Mouse (Mus musculus) mouse embryonic stem cell (cell line): ENCODE measurements around the gene 1700049E17Rik1.
"Not testable (repeated sequence)": the region's sequence is repeated elsewhere in the genome, so short reads cannot be mapped to it uniquely, and the experiment has no call there.

Experiments
- in situ Hi-C, 2 experiments: fragments of 300-500 bp; cut with MboI; formaldehyde crosslinking; loops; 1 replicate in 1 of 2; 3 replicates in 1 of 2; pipeline ENCODE4 v1.14.3; 2019 to 2020; ENCODE audit warnings: low sequenced_read_pairs in 2 of 2, low pct_unique_long_range_greater_than_20kb in 1 of 2, mixed read lengths in 1 of 2; ENCODE audit not compliant: unreplicated experiment in 1 of 2

1700049E17Rik1 gene

DNA sequence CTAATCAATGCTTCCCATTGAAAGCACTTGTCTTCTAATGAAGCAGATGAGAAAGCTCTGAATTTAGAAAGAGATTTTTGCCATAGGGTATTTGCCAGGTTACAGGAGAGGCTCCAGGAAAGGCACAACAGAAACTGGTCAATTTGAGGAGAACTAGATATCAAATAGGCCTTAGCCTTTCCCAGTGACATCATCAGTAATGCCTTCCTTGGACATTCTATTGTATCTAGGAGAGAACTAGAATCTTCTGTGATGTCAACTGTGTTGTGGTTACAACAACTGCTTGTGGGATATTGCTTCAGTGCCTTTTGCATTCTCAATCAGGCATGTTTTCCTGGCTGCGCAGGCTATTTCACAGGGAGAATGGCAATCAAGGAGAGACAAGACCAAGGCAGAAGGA is at the start of gene 1700049E17Rik1:
TSS of gene 1700049E17Rik1 (plus strand) at position 301 of the 400 bp plus-strand sequence.
- in situ Hi-C loops = not testable (repeated sequence)

DNA sequence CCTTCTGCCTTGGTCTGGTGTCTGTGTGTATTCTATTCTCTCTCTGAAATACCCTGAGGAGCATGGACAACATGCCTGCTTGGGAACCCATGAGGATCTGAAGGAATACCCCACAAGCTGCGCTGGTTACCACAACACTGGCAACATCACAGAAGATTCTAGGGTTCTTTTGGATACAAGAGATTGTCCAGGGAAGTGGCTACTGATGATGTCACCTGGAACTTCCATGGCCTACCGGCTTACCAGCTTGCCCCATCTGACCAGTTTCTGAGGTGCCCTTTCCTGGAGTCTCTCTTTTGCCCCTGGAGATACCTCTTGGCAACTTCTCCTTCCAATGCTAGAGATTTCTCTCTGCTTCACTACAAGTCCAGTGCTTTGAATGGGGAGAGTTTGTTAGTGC is 17.6 kb upstream of the 1700049E17Rik1 start, which contains the start of gene Gm7980:
TSS of gene Gm7980 (minus strand) at position 101 of the 400 bp plus-strand sequence.
- in situ Hi-C loops = not testable (repeated sequence)

DNA sequence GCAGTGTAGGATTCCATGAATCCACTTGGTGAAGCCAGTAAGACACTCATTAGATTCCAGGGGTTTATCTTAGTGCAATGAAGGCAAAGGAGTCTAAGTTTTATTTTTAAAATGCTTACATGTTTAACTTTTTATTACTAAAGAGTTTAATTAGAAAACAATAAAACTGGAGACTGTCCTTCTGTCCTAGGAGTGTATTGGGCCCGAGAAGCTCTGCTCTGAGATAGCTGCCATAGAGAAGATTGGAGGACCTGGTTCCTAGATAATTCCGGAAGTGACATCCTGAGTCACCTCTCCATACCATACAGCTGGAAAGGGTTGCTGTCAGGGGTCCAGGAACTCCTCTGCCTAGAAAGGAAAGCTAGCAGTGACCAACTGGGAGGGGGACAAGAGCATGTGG is 18.9 kb downstream of the 1700049E17Rik1 start, which contains the start of gene 1700024B05Rik:
TSS of gene 1700024B05Rik (plus strand) at position 301 of the 400 bp plus-strand sequence.
- in situ Hi-C loops = not testable (repeated sequence)

DNA sequence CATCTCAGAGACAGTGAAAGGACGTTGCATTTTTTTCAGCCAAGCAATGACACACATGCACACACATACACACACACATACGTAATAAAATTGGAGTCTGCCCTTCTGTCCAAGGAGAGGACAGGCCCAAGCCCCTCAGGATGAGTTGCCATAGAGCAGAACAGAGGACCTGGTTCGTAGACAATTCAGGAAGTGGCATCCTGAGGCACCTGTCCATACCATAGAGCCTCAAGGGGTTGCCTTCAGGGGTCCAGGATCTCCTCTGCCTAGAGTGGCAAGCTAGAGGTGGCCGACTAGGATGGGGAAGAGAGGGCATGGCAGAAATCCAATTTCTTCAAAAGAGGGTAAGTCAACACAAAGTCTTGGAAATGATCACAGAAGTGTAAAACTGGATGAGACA is 39.3 kb downstream of the 1700049E17Rik1 start:
- in situ Hi-C loops = not testable (repeated sequence)

DNA sequence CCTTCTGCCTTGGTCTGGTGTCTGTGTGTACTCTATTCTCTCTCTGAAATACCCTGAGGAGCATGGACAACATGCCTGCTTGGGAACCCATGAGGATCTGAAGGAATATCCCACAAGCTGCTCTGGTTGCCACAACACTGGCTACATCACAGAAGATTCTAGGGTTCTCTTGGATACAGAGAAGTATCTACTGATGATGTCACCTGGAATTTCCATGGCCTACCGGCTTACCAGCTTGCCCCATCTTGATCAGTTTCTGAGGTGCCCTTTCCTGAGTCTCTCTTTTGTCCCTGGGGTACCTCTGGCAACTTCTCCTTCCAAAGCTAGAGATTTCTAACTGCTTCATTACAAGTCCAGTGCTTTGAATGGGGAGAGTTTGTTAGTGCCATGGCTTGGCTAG is 43.1 kb downstream of the 1700049E17Rik1 start, which contains the start of gene Gm6401:
TSS of gene Gm6401 (minus strand) at position 101 of the 400 bp plus-strand sequence.
- in situ Hi-C loops = not testable (repeated sequence)

DNA sequence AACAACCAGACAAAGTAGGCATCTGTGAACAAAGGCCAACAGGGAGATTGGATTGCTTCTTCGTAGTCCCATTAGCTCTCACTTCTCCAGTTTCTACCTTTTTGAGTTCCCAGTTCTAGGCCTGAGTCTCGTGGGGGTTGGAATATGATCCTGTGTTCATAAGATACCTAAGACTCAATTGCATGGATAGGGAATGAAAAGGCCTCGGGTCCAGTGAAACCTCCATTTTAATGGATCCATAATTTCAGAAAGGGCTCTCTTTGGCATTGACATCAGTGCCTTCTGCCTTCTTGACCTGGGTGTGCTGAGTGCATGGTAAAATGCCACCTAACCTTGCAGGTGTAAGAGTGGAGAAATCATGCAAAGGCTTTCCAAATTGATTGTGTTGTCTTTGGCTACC is 43.8 kb downstream of the 1700049E17Rik1 start:
- in situ Hi-C loops = not testable (repeated sequence)
